Mouse (Mus musculus): ENCODE data around the gene Icam4.
A peak's percentile ranks its signal among the peaks of the same experiment; 100 is the strongest.
"Not testable (repeated sequence)": the region's sequence is repeated elsewhere in the genome, so short reads cannot be mapped to it uniquely, and the experiment has no call there.

The Icam4 gene

DNA sequence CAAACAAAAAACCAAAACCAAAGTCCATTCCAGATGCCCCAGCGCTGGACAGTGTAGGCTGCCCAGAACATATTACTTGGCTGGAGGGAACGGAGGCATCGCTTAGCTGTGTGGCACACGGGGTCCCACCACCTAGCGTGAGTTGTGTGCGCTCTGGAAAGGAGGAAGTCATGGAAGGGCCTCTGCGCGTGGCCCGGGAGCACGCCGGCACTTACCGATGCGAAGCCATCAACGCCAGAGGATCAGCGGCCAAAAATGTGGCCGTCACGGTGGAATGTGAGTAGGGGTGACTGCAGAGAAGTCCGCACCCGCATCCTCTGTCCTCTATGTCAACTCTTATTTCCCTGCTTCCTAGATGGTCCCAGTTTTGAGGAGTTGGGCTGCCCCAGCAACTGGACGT lies 7.0 kb downstream of the Icam4 start:
- DNase-seq = no peak

DNA sequence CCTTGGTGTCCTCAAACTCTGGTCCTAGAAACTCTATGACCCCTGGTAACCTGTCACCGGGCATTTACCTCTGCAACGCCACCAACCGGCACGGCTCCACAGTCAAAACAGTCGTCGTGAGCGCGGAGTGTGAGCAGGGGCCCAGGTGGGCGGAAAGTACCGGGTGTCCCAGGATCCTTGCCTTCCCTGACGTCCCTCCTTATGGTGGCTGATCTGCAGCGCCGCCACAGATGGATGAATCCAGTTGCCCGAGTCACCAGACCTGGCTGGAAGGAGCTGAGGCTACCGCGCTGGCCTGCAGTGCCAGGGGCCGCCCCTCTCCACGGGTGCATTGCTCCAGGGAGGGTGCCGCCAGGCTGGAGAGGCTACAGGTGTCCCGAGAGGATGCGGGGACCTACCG lies 7.5 kb downstream of the Icam4 start:
- DNase-seq = no peak

DNA sequence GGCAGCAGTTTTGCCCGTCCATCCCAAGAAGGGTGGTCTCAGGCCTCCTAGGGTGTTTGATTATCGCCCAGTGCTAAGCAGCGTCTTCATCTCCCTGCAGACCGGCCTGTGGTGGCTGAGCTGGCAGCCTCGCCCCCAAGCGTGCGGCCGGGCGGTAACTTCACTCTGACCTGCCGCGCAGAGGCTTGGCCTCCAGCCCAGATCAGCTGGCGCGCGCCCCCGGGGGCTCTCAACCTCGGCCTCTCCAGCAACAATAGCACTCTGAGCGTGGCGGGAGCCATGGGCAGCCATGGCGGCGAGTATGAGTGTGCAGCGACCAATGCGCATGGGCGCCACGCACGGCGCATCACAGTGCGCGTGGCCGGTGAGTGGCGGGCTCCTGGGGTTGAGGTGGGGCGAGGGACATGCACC lies 8.3 kb downstream of the Icam4 start:
- no peak for DNase-seq

DNA sequence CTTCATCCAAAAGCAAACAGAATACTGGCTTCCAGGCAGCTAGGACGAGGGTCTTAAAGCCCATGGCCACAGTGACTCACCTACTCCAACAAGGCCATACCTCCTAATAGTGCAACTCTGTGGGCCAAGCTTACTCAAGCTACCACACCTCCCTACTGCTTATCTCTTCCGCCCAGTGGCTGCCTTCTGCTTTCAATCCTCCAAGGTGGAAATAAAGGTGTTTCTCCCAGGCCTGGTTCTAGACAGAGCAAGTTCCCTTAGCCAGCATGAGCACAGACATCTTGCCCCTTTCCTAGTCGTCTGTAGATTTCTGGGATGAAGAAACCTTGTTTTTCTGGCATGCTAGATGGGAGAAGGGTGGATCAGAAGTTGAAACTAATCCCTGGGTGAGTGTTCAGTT lies 10.6 kb downstream of the Icam4 start:
- DNase-seq = no peak

DNA sequence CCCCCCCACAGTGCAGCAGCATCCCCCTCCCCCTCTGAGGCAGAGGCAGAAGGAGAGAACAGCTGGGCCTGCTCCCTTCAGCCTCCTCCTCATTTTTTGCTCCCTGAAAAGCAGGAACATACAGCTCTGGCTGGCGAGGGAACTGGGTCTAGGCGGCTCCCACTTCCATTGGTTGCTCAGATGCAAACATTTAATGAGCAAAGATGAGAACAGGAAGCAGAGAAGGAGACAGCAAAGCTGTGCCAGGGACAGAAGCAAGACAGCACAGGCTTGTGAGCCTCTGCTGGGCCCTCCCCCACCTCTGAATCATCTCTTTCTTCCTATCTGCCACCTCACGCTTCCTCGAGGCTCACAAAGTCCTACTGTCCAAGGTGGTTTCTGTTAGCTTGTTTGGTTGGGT lies 12.1 kb downstream of the Icam4 start:
- DNase-seq = no peak

DNA sequence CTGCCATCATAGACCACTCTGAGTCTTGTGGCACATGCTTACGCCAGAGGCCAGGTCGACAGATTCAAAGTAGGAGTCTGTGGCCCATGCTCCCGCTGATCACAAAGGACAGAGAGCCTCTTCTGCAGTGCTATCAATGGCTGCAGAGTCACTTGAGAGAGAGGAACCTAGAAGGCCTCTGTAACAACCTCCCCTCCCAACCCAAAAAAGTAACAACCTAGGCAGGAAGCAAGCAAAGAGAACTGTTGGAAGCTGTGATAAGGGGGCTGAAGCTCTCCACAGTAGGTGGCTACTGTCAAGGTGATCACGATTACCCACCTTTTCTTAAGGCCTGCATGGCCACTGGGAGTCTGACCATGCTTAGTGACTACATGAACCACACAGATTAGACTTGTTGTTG lies 14.4 kb downstream of the Icam4 start:
- DNase-seq = no peak

GRCm38 (mm10) chr9:21044785-21045184 lies 15.6 kb downstream of the Icam4 start:
- not testable (repeated sequence) for DNase-seq

DNA sequence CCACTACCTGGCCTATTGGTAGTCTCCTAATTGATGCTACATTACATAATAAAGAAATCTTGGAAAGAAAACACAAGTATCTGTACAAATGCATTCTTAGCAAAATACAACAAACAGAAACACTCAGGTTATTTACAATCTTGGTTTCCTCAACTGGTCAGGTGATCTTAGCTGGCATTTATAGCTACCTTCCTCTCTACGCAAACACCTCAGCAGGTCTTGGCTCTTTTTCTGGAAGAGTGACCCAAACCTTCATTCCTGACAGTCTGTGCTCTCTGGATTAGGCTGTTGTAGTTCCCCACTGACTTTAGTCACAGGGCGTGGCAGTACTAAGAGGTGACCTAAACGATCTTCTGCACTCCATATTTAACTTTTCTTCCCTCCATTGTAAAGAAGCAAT lies 16.1 kb downstream of the Icam4 start:
- no peak for DNase-seq

- DNase-seq = no peak
Measured at GRCm38 (mm10) chr9:21051578-21051977, 22.4 kb downstream of the Icam4 start.

DNA sequence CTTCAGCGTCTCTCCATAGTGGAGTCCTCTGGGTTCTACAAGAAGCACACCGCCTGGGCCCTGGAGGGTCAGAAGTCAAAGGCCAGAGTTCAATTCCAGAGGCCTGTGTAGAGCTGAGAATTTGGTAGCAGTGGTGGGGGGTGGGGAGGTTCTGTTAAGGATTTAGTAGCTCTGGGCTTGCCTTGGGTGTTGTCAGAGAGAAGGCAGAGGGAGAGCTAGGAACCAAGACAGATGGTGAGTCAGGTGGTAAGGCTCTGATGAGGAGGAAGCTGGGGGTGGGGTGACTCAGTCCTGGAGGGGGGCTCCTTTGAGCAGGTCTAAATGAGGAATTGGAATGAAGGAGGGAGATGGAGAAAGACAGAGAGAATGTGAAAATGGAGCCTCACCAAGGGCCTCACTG lies 33.8 kb downstream of the Icam4 start:
- DNase-seq = no peak

- no peak for DNase-seq
Measured at GRCm38 (mm10) chr9:21067006-21067684, 38.0 kb downstream of the Icam4 start, which contains the start of gene Zglp1. Gene Zglp1, minus strand, starts transcription at chr9:21067093.

GRCm38 (mm10) chr9:21072641-21073040 lies 43.5 kb downstream of the Icam4 start:
- no peak for DNase-seq

DNA sequence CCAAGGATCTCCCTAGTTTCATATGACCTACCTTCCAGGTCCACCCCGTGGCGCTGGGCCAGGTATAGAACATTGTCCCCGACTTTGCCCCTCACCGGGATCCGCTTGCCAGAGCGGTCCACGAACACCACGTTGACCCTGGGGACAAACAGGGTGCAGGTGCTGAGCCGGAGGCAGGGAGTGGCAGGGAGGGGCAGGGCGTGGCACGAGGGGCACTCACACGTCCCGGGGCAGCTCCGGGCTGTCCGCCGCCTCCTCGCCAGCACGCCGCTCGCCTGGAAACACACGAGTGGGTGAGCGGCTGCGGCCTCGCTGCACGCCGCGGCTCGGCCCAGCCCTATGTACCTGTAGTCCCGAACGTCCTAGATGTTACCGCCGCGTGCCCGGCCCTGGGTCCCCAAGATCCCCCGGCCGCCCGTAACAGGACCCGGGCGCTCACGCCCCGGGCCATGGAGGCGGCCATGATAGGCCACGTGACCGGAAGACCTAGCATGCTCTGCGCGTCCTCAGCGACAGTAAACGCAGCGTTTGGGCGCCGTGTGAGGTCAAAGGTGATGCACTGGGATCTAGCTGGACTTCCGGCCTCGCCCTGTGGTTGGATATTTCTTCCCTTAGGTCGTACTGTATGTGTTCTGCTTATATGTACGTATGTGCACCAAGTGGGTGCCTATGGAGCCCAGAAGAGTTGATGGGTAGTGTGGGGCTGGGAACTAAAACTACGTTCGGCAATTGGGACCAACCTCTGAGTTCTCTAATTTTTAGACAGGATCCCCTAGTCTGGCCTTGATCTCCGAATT lies 44.1 kb downstream of the Icam4 start, which contains the start of the genes Gm49373 and Fdx1l:
TSS of gene Gm49373 (minus strand) at position 53 of the 797 bp plus-strand sequence.
TSS of gene Fdx1l (minus strand) at position 571 of the 797 bp plus-strand sequence.
- peak; percentile 84 for DNase-seq

- DNase-seq = no peak
Measured at GRCm38 (mm10) chr9:21074173-21074572, 45.0 kb downstream of the Icam4 start.

- DNase-seq = no peak
Measured at GRCm38 (mm10) chr9:21075625-21076024, 46.5 kb downstream of the Icam4 start.
